Mouse (Mus musculus) G1E (cell line): ENCODE data around the gene Ifna7.
"Not testable (repeated sequence)": the region's sequence is repeated elsewhere in the genome, so short reads cannot be mapped to it uniquely, and the experiment has no call there.

ENCODE experiments used
- CTCF ChIP-seq: IDR thresholded peaks from 2 replicates; pipeline ENCODE4 v1.5.1; 2012; ENCODE audit warnings: low read depth, low read length, inconsistent platforms, mixed read lengths
- GATA1 ChIP-seq: IDR thresholded peaks from 2 replicates; pipeline ENCODE4 v1.6.1; 2012; ENCODE audit warnings: borderline replicate concordance, low read length, inconsistent platforms, mixed read lengths

DNA sequence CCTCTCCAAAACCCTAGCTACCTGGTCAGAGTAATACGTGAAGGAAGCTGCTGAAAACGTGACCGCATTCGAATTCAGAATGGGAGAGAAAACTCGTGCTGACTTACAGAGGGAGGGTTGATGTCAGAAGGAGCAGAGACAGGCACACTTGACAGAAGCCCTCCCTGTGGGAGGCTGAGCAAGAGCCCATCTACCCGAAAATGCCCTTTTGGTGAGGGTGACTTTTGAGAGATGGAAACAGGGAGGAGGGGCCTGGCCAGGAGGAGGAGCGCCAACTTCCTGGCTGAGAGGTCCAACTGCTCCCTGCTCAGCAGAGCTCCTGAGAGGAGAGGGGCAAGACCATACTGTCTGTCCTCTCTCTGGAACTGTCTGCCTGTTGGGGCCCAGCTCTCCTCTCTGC, 16.7 kb upstream of the Ifna7 start, which contains the start of gene Gm13285:
- TF ChIP-seq CTCF, GATA1: not testable (repeated sequence)
